Mouse (Mus musculus) ES-E14 (cell line): ENCODE data around the gene Trappc6b.
A peak's percentile ranks its signal among the peaks of the same experiment; 100 is the strongest.

Experiments used
- CHD2 ChIP-seq: IDR thresholded peaks from 2 replicates; pipeline ENCODE4 v1.6.1; 2014; ENCODE audit warnings: mild to moderate bottlenecking, low read depth, low read length, inconsistent platforms
- HCFC1 ChIP-seq: IDR thresholded peaks from 2 replicates; pipeline ENCODE4 v1.6.1; 2012; ENCODE audit warnings: low read length, inconsistent platforms, borderline replicate concordance; ENCODE audit not compliant: insufficient read depth
- MAFK ChIP-seq: IDR thresholded peaks from 2 replicates; pipeline ENCODE4 v1.6.1; 2014; ENCODE audit warnings: mild to moderate bottlenecking, low read depth, low read length, inconsistent platforms; ENCODE audit not compliant: insufficient read depth
- ZC3H11A ChIP-seq: IDR thresholded peaks from 2 replicates; pipeline ENCODE4 v1.6.1; 2012; ENCODE audit warnings: low read depth, mild to moderate bottlenecking, inconsistent platforms, low read length, borderline replicate concordance

DNA sequence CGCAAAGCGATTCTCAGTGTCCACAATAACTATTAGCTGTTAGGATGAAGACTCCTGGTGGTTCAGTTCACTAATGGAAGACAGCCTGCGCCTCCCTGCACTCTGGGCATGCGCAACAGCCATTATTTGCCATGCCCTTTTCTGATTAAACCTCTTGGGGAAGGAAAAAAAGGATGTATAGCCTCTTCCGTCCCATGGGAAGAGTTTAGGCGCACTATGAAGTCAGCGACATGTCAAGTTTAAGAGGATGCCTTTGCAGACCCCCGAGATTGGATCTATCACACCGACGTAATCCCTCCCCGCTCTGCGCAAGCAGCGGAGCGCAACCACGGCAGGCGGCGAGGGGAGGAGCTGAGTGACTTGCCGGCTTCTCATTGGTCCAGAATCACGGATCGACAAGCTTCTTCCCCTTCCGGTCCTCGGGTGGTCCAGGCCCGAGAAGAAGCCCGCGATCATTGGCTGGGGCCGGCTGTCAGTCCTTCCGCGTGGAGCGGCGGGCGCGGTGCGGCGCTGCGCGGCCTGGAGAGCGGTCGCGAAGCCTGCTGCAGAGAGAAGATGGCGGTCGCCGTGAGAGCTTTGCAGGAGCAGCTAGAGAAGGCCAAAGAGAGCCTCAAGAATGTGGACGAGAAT lies 5.3 kb upstream of the Trappc6b start, which contains the start of gene Pnn:
- no peak for TF ChIP-seq ZC3H11A
- peak; percentile 57; the same call in 1 of the 2 replicates for TF ChIP-seq CHD2
- no peak for TF ChIP-seq MAFK
- no peak for TF ChIP-seq HCFC1
